Mouse (Mus musculus) CH12.LX (cell line): ENCODE measurements around the gene Dzank1. TPM values are rescaled to one million over a fixed set of nuclear protein-coding genes. Genes with fewer than 3 reads are reported as not detected.
A peak's percentile ranks its signal among the peaks of the same experiment; 100 is the strongest.

ENCODE experiments used
- DNase-seq: peaks from one replicate; pipeline ENCODE4 v3.0.0-alpha.2; 2013; ENCODE audit errors: extremely low read depth
- H3K27ac ChIP-seq: 2 replicates; pipeline ENCODE4 v1.5.1; 2012; ENCODE audit warnings: low read depth, mild to moderate bottlenecking, control low read depth, moderate library complexity; ENCODE audit not compliant: insufficient read depth
- H3K27me3 ChIP-seq: replicated peaks from 2 replicates; pipeline ENCODE3; 2012; ENCODE audit warnings: inconsistent platforms
- H3K36me3 ChIP-seq, 2 experiments: replicated peaks in 1 of 2; 2 replicates each; pipeline versions ENCODE3 to v1.6.1; 2012; ENCODE audit warnings: inconsistent platforms in 1 of 2, low read length in 1 of 2, mild to moderate bottlenecking in 1 of 2, mixed read lengths in 1 of 2, moderate library complexity in 1 of 2; ENCODE audit not compliant: control insufficient read depth in 1 of 2, insufficient read depth in 1 of 2
- H3K4me1 ChIP-seq, 2 experiments: 2 replicates each; pipeline ENCODE4 v1.6.1; 2012; ENCODE audit warnings: inconsistent platforms in 1 of 2, moderate library complexity in 1 of 2; ENCODE audit not compliant: insufficient read depth in 2 of 2, control insufficient read depth in 1 of 2
- H3K4me2 ChIP-seq: 2 replicates; pipeline ENCODE4 v1.6.1; 2012; ENCODE audit warnings: low read depth, mild to moderate bottlenecking, control low read depth; ENCODE audit not compliant: poor library complexity, insufficient read depth, severe bottlenecking
- H3K4me3 ChIP-seq, 3 experiments: fragments of 150-350 bp in 1 of 3; sonication (generic) in 1 of 3; replicated peaks in 1 of 3; 2 replicates each; pipeline versions ENCODE3 to v1.5.1; 2011 to 2012; ENCODE audit warnings: low read depth in 2 of 3, low read length in 2 of 3, mild to moderate bottlenecking in 2 of 3, moderate library complexity in 2 of 3, control low read depth in 1 of 3, improper control_type of control experiment in 1 of 3, inconsistent platforms in 1 of 3, mixed read lengths in 1 of 3; ENCODE audit not compliant: poor library complexity in 1 of 3
- H3K79me2 ChIP-seq: replicated peaks from 2 replicates; pipeline ENCODE4 v1.6.1; 2012; ENCODE audit warnings: mild to moderate bottlenecking, moderate library complexity; ENCODE audit not compliant: control insufficient read depth, poor library complexity, insufficient read depth, severe bottlenecking; ENCODE audit errors: extremely low read depth
- H3K9ac ChIP-seq: 2 replicates; pipeline ENCODE4 v1.6.1; 2012; ENCODE audit warnings: low read depth, mild to moderate bottlenecking, control low read depth, moderate library complexity; ENCODE audit not compliant: insufficient read depth
- H3K9me3 ChIP-seq: replicated peaks from 2 replicates; pipeline ENCODE3; 2012; ENCODE audit warnings: low read length, inconsistent platforms, mixed read lengths
- CHD1 ChIP-seq: IDR thresholded peaks from 2 replicates; pipeline ENCODE4 v1.6.1; 2012; ENCODE audit warnings: low read depth, low read length, improper control_type of control experiment, inconsistent platforms
- CHD2 ChIP-seq: IDR thresholded peaks from 2 replicates; pipeline ENCODE4 v1.6.1; 2011; ENCODE audit warnings: low read length, improper control_type of control experiment
- E2F4 ChIP-seq: IDR thresholded peaks from 2 replicates; pipeline ENCODE4 v1.6.1; 2011; ENCODE audit warnings: low read depth, low read length, improper control_type of control experiment; ENCODE audit not compliant: insufficient replicate concordance
- ELF1 ChIP-seq: IDR thresholded peaks from 2 replicates; pipeline ENCODE4 v1.6.1; 2014; ENCODE audit warnings: low read depth, mild to moderate bottlenecking, inconsistent platforms, low read length, improper control_type of control experiment
- GABPA ChIP-seq: IDR thresholded peaks from 2 replicates; pipeline ENCODE4 v1.6.1; 2012; ENCODE audit warnings: low read depth, low read length, improper control_type of control experiment, inconsistent platforms; ENCODE audit not compliant: insufficient replicate concordance
- HCFC1 ChIP-seq: IDR thresholded peaks from 2 replicates; pipeline ENCODE4 v1.6.1; 2012; ENCODE audit warnings: low read depth, mild to moderate bottlenecking, inconsistent platforms, low read length, improper control_type of control experiment
- IRF4 ChIP-seq: IDR thresholded peaks from 2 replicates; pipeline ENCODE4 v1.6.1; 2014; ENCODE audit warnings: low read depth, mild to moderate bottlenecking, inconsistent platforms, low read length, improper control_type of control experiment
- JUN ChIP-seq: IDR thresholded peaks from 2 replicates; pipeline ENCODE4 v1.6.1; 2011; ENCODE audit warnings: low read depth, mild to moderate bottlenecking, low read length, improper control_type of control experiment, moderate library complexity; ENCODE audit not compliant: insufficient read depth
- KAT2A ChIP-seq: IDR thresholded peaks from 2 replicates; pipeline ENCODE4 v1.6.1; 2012; ENCODE audit warnings: low read length, improper control_type of control experiment, inconsistent platforms; ENCODE audit not compliant: insufficient replicate concordance
- MAX ChIP-seq: IDR thresholded peaks from 2 replicates; pipeline ENCODE4 v1.6.1; 2011; ENCODE audit warnings: low read length, improper control_type of control experiment
- MAZ ChIP-seq: IDR thresholded peaks from 2 replicates; pipeline ENCODE4 v1.6.1; 2012; ENCODE audit warnings: low read depth, mild to moderate bottlenecking, inconsistent platforms, low read length, improper control_type of control experiment, moderate library complexity
- MXI1 ChIP-seq: IDR thresholded peaks from 2 replicates; pipeline ENCODE4 v1.6.1; 2011; ENCODE audit warnings: mild to moderate bottlenecking, low read depth, low read length, improper control_type of control experiment
- MYC ChIP-seq: IDR thresholded peaks from 2 replicates; pipeline ENCODE4 v1.6.1; 2011; ENCODE audit warnings: low read depth, mild to moderate bottlenecking, improper control_type of control experiment, low read length
- NELFE ChIP-seq: IDR thresholded peaks from 2 replicates; pipeline ENCODE4 v1.6.1; 2011; ENCODE audit warnings: low read depth, low read length, improper control_type of control experiment
- NRF1 ChIP-seq: IDR thresholded peaks from 2 replicates; pipeline ENCODE4 v1.6.1; 2014; ENCODE audit warnings: low read depth, mild to moderate bottlenecking, inconsistent platforms, low read length, improper control_type of control experiment, moderate library complexity
- POLR2A ChIP-seq: IDR thresholded peaks from 2 replicates; pipeline ENCODE4 v1.6.1; 2011; ENCODE audit warnings: low read depth, mild to moderate bottlenecking, improper control_type of control experiment, low read length
- POLR2AphosphoS2 ChIP-seq: IDR thresholded peaks from 2 replicates; pipeline ENCODE4 v1.6.1; 2011; ENCODE audit warnings: low read depth, low read length, improper control_type of control experiment
- RAD21 ChIP-seq: IDR thresholded peaks from 2 replicates; pipeline ENCODE4 v1.6.1; 2011; ENCODE audit warnings: low read depth, mild to moderate bottlenecking, low read length, improper control_type of control experiment, moderate library complexity
- RCOR1 ChIP-seq: conservative IDR thresholded peaks from 2 replicates; pipeline ENCODE4 v1.6.1; 2012; ENCODE audit warnings: low read depth, mild to moderate bottlenecking, inconsistent platforms, low read length, improper control_type of control experiment
- SIN3A ChIP-seq: IDR thresholded peaks from 2 replicates; pipeline ENCODE4 v1.6.1; 2012; ENCODE audit warnings: low read length, improper control_type of control experiment, inconsistent platforms
- TBP ChIP-seq: conservative IDR thresholded peaks from 2 replicates; pipeline ENCODE4 v1.6.1; 2011; ENCODE audit warnings: low read depth, low read length, improper control_type of control experiment
- TCF12 ChIP-seq: IDR thresholded peaks from 2 replicates; pipeline ENCODE4 v1.6.1; 2014; ENCODE audit warnings: low read depth, mild to moderate bottlenecking, inconsistent platforms, low read length, improper control_type of control experiment
- UBTF ChIP-seq: IDR thresholded peaks from 2 replicates; pipeline ENCODE4 v1.6.1; 2012; ENCODE audit warnings: low read depth, mild to moderate bottlenecking, inconsistent platforms, low read length, improper control_type of control experiment, moderate library complexity
- USF1 ChIP-seq: IDR thresholded peaks from 2 replicates; pipeline ENCODE4 v1.6.1; 2014; ENCODE audit warnings: low read depth, mild to moderate bottlenecking, inconsistent platforms, low read length, improper control_type of control experiment
- USF2 ChIP-seq: conservative IDR thresholded peaks from 2 replicates; pipeline ENCODE4 v1.6.1; 2011; ENCODE audit warnings: low read depth, low read length, improper control_type of control experiment
- ZKSCAN1 ChIP-seq: IDR thresholded peaks from 2 replicates; pipeline ENCODE4 v1.6.1; 2012; ENCODE audit warnings: low read depth, inconsistent platforms, low read length, improper control_type of control experiment, borderline replicate concordance
- ZMIZ1 ChIP-seq: IDR thresholded peaks from 2 replicates; pipeline ENCODE4 v1.6.1; 2012; ENCODE audit warnings: low read depth, mild to moderate bottlenecking, inconsistent platforms, low read length, improper control_type of control experiment
- dilution Hi-C: fragments of 300-500 bp; cut with MboI; formaldehyde crosslinking; loops from 2 replicates; pipeline ENCODE4 v1.14.3; 2020; ENCODE audit warnings: low sequenced_read_pairs; ENCODE audit not compliant: extremely low pct_unique_long_range_greater_than_20kb, extremely low pct_ligation_motif_present
- in situ Hi-C: fragments of 300-500 bp; cut with MboI; formaldehyde crosslinking; loops from 3 replicates; pipeline ENCODE4 v1.14.3; 2019; ENCODE audit warnings: low sequenced_read_pairs, low pct_ligation_motif_present, low pct_unique_long_range_greater_than_20kb, mixed read lengths
- polyA plus RNA-seq: library from polyadenylated mRNA; unstranded; fragments of >175 nt; gene quantifications from 2 replicates; pipeline ENCODE4 v1.2.1, GENCODE M21; 2012; ENCODE audit warnings: low read depth; ENCODE audit not compliant: insufficient read length
- total RNA-seq, 2 experiments: library from RNA; depleted of rRNA; stranded (reverse); fragments of 300-350 nt in 1 of 2; fragments of >200 nt in 1 of 2; gene quantifications; 2 replicates each; pipeline ENCODE4 v1.2.3; 2012 to 2014

The Dzank1 gene
- total and polyA plus RNA-seq, 3 experiments = 0.08 to 0.29 (median 0.08) TPM

- no peak overlapping the region for H3K27ac ChIP-seq
- TF ChIP-seq NRF1 (no peak), ZMIZ1 (no peak), USF1 (no peak), USF2 (no peak)
- DNase-seq = no peak
- H3K9me3 ChIP-seq = no peaks in the 10 kb centered on the region
- peaks cover 0 to 7% of the 10 kb centered on the region in 2 experiments for H3K36me3 ChIP-seq
- no peak overlapping the region for H3K4me3 ChIP-seq
- H3K4me2 ChIP-seq = no peak overlapping the region
- H3K27me3 ChIP-seq = no peaks in the 10 kb centered on the region
- H3K79me2 ChIP-seq = no peaks in the 10 kb centered on the region
- in situ Hi-C loops = no loop called here
- H3K4me1 ChIP-seq = peaks cover 0 to 10% of the 10 kb centered on the region in 2 experiments; a peak in 2 of 4 replicates
- dilution Hi-C loops = no loop called here
- H3K9ac ChIP-seq = no peak overlapping the region
These were observed 63.0 kb downstream of the Dzank1 start for GRCm38 (mm10) chr2:144464182-144464581.

GRCm38 (mm10) chr2:144458975-144459754 lies 68.0 kb downstream of the Dzank1 start:
- peak; percentile 79 for DNase-seq
- H3K79me2 ChIP-seq = no peaks in the 10 kb centered on the region
- in situ Hi-C loops = loop anchor here (10.0 kb wide), 1 partner anchor 614 kb away; no protein-coding TSS in a partner anchor
- peak overlapping the region; percentile 48 for H3K4me2 ChIP-seq
- peak overlapping the region; percentile 62 to 93 (median 76) for H3K4me3 ChIP-seq
- peaks cover 3% of the 10 kb centered on the region for H3K27me3 ChIP-seq
- peak overlapping the region; percentile 57 for H3K9ac ChIP-seq
- dilution Hi-C loops = no loop called here
- H3K4me1 ChIP-seq = peaks cover 0 to 14% of the 10 kb centered on the region in 2 experiments; a peak in 2 of 4 replicates
- peak overlapping the region; percentile 36; the same call in 1 of the 2 replicates for H3K27ac ChIP-seq
- H3K36me3 ChIP-seq = peaks cover 0 to 3% of the 10 kb centered on the region in 2 experiments
- no peaks in the 10 kb centered on the region for H3K9me3 ChIP-seq
- TF ChIP-seq POLR2AphosphoS2 = peak; percentile 49; the same call in 1 of the 2 replicates
- no peak for TF ChIP-seq JUN
- TF ChIP-seq HCFC1 = peak; percentile 96
- peak; percentile 6; the same call in 1 of the 2 replicates for TF ChIP-seq GABPA
- no peak for TF ChIP-seq RAD21
- TF ChIP-seq CHD2 = peak; percentile 72; the same call in 1 of the 2 replicates
- TF ChIP-seq TBP = 0 out of 2 replicates have a peak, but pooled peaks have one; percentile 19
- 0 out of 2 replicates have a peak, but pooled peaks have one; percentile 41 for TF ChIP-seq MAZ
- TF ChIP-seq SIN3A = peak; percentile 51; the same call in 1 of the 2 replicates
- no peak for TF ChIP-seq USF1
- peak; percentile 58 for TF ChIP-seq POLR2A
- TF ChIP-seq NELFE = no peak; the same call in 1 of the 2 replicates
- no peak for TF ChIP-seq RCOR1
- peak; percentile 41 for TF ChIP-seq IRF4
- TF ChIP-seq MAX = peak; percentile 64; the same call in 1 of the 2 replicates
- TF ChIP-seq MYC = peak; percentile 77
- no peak for TF ChIP-seq ZKSCAN1
- TF ChIP-seq KAT2A = peak; percentile 94; the same call in 1 of the 2 replicates
- TF ChIP-seq CHD1 = no peak
- TF ChIP-seq UBTF = no peak
- peak; percentile 75 for TF ChIP-seq MXI1
- TF ChIP-seq ELF1 = peak; percentile 87
- peak; percentile 49; the same call in 1 of the 2 replicates for TF ChIP-seq TCF12
- no peak for TF ChIP-seq E2F4
